8 mouse cellular contexts compared by ENCODE assay signal in the genomic region with DNA sequence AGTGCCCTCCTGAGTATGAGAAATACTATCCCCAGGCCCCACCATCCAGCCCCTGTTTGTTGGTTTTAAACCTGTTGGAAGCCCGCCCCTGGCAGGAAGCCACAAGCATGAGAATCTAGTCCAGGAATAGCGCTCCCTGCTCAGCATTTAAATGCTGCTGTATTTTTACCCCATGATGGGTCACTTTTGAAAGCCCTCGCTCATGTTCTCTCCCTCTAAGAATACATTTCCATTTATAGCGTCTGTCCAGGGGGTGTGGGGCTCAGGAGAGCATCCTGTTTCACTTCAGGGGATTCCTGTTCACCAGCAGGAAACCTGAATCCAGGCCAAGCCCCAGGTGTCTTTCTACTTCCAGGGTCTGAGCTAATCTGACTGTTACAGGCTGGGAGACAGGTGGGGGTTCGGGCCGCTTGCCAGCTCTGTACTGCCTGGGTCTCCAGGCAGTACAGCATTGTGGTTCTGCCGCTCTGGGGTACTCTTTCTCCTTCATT. TPM values are rescaled to one million over a fixed set of nuclear protein-coding genes. Genes with fewer than 3 reads are reported as not detected.
DNase-seq lines count a peak whose midpoint lies in the region; ATAC-seq lines count a peak whose summit lies in the region.

No protein-coding gene starts in this region.

- H3K9me3 ChIP-seq in embryonic facial prominence, embryonic 13.5 days = no peaks in the 10 kb centered on the region
- H3K9me3 ChIP-seq in heart, embryonic 13.5 days = no peaks in the 10 kb centered on the region

- peaks cover 31% of the 10 kb centered on the region for H3K4me1 ChIP-seq in embryonic facial prominence, embryonic 13.5 days
- peaks cover 77% of the 10 kb centered on the region for H3K4me1 ChIP-seq in heart, embryonic 13.5 days

- H3K36me3 ChIP-seq in embryonic facial prominence, embryonic 13.5 days = peaks cover 18% of the 10 kb centered on the region
- H3K36me3 ChIP-seq in heart, embryonic 13.5 days = peaks cover 18% of the 10 kb centered on the region

- H3K27ac ChIP-seq in embryonic facial prominence, embryonic 13.5 days = peak overlapping the region; percentile 81
- peak overlapping the region; percentile 95 for H3K27ac ChIP-seq in heart, embryonic 13.5 days (replicated peaks)

- H3K9ac ChIP-seq in embryonic facial prominence, embryonic 13.5 days = 0 out of 2 replicates have a peak overlapping the region, but pooled peaks have one; percentile 6
- H3K9ac ChIP-seq in heart, embryonic 13.5 days = peak overlapping the region; percentile 74

- H3K4me2 ChIP-seq in embryonic facial prominence, embryonic 13.5 days = peak overlapping the region; percentile 11; the same call in 1 of the 2 replicates
- peak overlapping the region; percentile 55 for H3K4me2 ChIP-seq in heart, embryonic 13.5 days

- ATAC-seq in embryonic facial prominence, embryonic 13.5 days (ENCODE audit: insufficient number of reproducible peaks, insufficient read depth, low FRiP score, low TSS enrichment, low read depth) = peak; percentile 57
- peak; percentile 45; the same call in 1 of the 2 replicates for ATAC-seq in heart, embryonic 13.5 days (ENCODE audit: extremely low read depth, insufficient number of reproducible peaks, low FRiP score, low TSS enrichment)
- ATAC-seq in inflammation-experienced regulatory T-cells, adult 6 months = no peak

- DNase-seq in testis, postnatal 10 days (ENCODE audit: low spot score) = peak; percentile 73
- DNase-seq in testis, postnatal 14 days (ENCODE audit: low spot score) = no peak
- DNase-seq in kidney, postnatal 10 days = peak; percentile 80
- peak; percentile 65 for DNase-seq in lung, postnatal 36 days
- no peak for DNase-seq in embryo, embryonic 11 days

- WGBS in embryonic facial prominence, embryonic 13.5 days = 40% methylated on average over 7 of the region's 7 CpGs
- 30% methylated on average over 7 of the region's 7 CpGs for WGBS in heart, embryonic 13.5 days

- H3K4me3 ChIP-seq in embryonic facial prominence, embryonic 13.5 days = no peak overlapping the region
- H3K4me3 ChIP-seq in heart, embryonic 13.5 days = peak overlapping the region; percentile 18

- no peaks in the 10 kb centered on the region for H3K27me3 ChIP-seq in embryonic facial prominence, embryonic 13.5 days
- no peaks in the 10 kb centered on the region for H3K27me3 ChIP-seq in heart, embryonic 13.5 days (replicated peaks)

RNA-seq across cellular contexts. Expression of a gene that starts 34.3 kb away (rescaled TPM):
- polyA plus RNA-seq in embryonic facial prominence, embryonic 13.5 days (2015; fragmentation: Nextera tagmentation; extraction: Ambion mirVana) = 13.2 and 15.4 TPM in 2 replicates
- 32.8 and 33.1 TPM in 2 replicates for polyA plus RNA-seq in heart, embryonic 13.5 days (2015; fragmentation: Nextera tagmentation; extraction: Ambion mirVana)
- polyA plus RNA-seq in inflammation-experienced regulatory T-cells, adult 6 months (2017; shearing (Covaris generic)) = 10 to 100 TPM; 31.4 to 56.0 (median 32.0) TPM

RNA-seq across cellular contexts. Expression of a gene that starts 34.9 kb away (rescaled TPM):
- polyA plus RNA-seq in embryonic facial prominence, embryonic 13.5 days (2015; fragmentation: Nextera tagmentation; extraction: Ambion mirVana) = 120 and 121 TPM in 2 replicates
- polyA plus RNA-seq in heart, embryonic 13.5 days (2015; fragmentation: Nextera tagmentation; extraction: Ambion mirVana) = 103 and 121 TPM in 2 replicates
- polyA plus RNA-seq in inflammation-experienced regulatory T-cells, adult 6 months (2017; shearing (Covaris generic)) = 10 to 100 TPM; 35.9 to 50.4 (median 39.8) TPM

Comparison
In these comparisons a context has a peak if more than half of its experiments do, and no peak if none do; other contexts are left out.
1. DNase-seq: peak in testis, postnatal 10 days (single experiment), kidney, postnatal 10 days (single experiment) and lung, postnatal 36 days (single experiment); none in testis, postnatal 14 days (single experiment) and embryo, embryonic 11 days (single experiment).